Mouse (Mus musculus) CH12.LX (cell line): ENCODE data around the gene Hoxa7. TPM values are rescaled to one million over a fixed set of nuclear protein-coding genes. Genes with fewer than 3 reads are reported as not detected.
A peak's percentile ranks its signal among the peaks of the same experiment; 100 is the strongest.

Experiments
- DNase-seq: peaks from one replicate; pipeline ENCODE4 v3.0.0-alpha.2; 2013; ENCODE audit errors: extremely low read depth
- H3K27ac ChIP-seq: 2 replicates; pipeline ENCODE4 v1.5.1; 2012; ENCODE audit warnings: low read depth, mild to moderate bottlenecking, control low read depth, moderate library complexity; ENCODE audit not compliant: insufficient read depth
- H3K27me3 ChIP-seq: replicated peaks from 2 replicates; pipeline ENCODE3; 2012; ENCODE audit warnings: inconsistent platforms
- H3K36me3 ChIP-seq, 2 experiments: replicated peaks in 1 of 2; 2 replicates each; pipeline versions ENCODE3 to v1.6.1; 2012; ENCODE audit warnings: inconsistent platforms in 1 of 2, low read length in 1 of 2, mild to moderate bottlenecking in 1 of 2, mixed read lengths in 1 of 2, moderate library complexity in 1 of 2; ENCODE audit not compliant: control insufficient read depth in 1 of 2, insufficient read depth in 1 of 2
- H3K4me1 ChIP-seq, 2 experiments: 2 replicates each; pipeline ENCODE4 v1.6.1; 2012; ENCODE audit warnings: inconsistent platforms in 1 of 2, moderate library complexity in 1 of 2; ENCODE audit not compliant: insufficient read depth in 2 of 2, control insufficient read depth in 1 of 2
- H3K4me2 ChIP-seq: 2 replicates; pipeline ENCODE4 v1.6.1; 2012; ENCODE audit warnings: low read depth, mild to moderate bottlenecking, control low read depth; ENCODE audit not compliant: poor library complexity, insufficient read depth, severe bottlenecking
- H3K4me3 ChIP-seq, 3 experiments: fragments of 150-350 bp in 1 of 3; sonication (generic) in 1 of 3; replicated peaks in 1 of 3; 2 replicates each; pipeline versions ENCODE3 to v1.5.1; 2011 to 2012; ENCODE audit warnings: low read depth in 2 of 3, low read length in 2 of 3, mild to moderate bottlenecking in 2 of 3, moderate library complexity in 2 of 3, control low read depth in 1 of 3, improper control_type of control experiment in 1 of 3, inconsistent platforms in 1 of 3, mixed read lengths in 1 of 3; ENCODE audit not compliant: poor library complexity in 1 of 3
- H3K79me2 ChIP-seq: replicated peaks from 2 replicates; pipeline ENCODE4 v1.6.1; 2012; ENCODE audit warnings: mild to moderate bottlenecking, moderate library complexity; ENCODE audit not compliant: control insufficient read depth, poor library complexity, insufficient read depth, severe bottlenecking; ENCODE audit errors: extremely low read depth
- H3K9ac ChIP-seq: 2 replicates; pipeline ENCODE4 v1.6.1; 2012; ENCODE audit warnings: low read depth, mild to moderate bottlenecking, control low read depth, moderate library complexity; ENCODE audit not compliant: insufficient read depth
- H3K9me3 ChIP-seq: replicated peaks from 2 replicates; pipeline ENCODE3; 2012; ENCODE audit warnings: low read length, inconsistent platforms, mixed read lengths
- CHD1 ChIP-seq: IDR thresholded peaks from 2 replicates; pipeline ENCODE4 v1.6.1; 2012; ENCODE audit warnings: low read depth, low read length, improper control_type of control experiment, inconsistent platforms
- CTCF ChIP-seq, 2 experiments: IDR thresholded peaks in 1 of 2; conservative IDR thresholded peaks in 1 of 2; 2 replicates each; pipeline ENCODE4 v1.5.1; 2011 to 2012; ENCODE audit warnings: low read depth in 2 of 2, low read length in 2 of 2, improper control_type of control experiment in 1 of 2, inconsistent platforms in 1 of 2, mild to moderate bottlenecking in 1 of 2, moderate library complexity in 1 of 2
- E2F4 ChIP-seq: IDR thresholded peaks from 2 replicates; pipeline ENCODE4 v1.6.1; 2011; ENCODE audit warnings: low read depth, low read length, improper control_type of control experiment; ENCODE audit not compliant: insufficient replicate concordance
- EP300 ChIP-seq: IDR thresholded peaks from 2 replicates; pipeline ENCODE4 v1.6.1; 2011; ENCODE audit warnings: low read length, improper control_type of control experiment
- ETS1 ChIP-seq: conservative IDR thresholded peaks from 2 replicates; pipeline ENCODE4 v1.6.1; 2012; ENCODE audit warnings: low read depth, mild to moderate bottlenecking, inconsistent platforms, low read length, improper control_type of control experiment, moderate library complexity
- JUN ChIP-seq: IDR thresholded peaks from 2 replicates; pipeline ENCODE4 v1.6.1; 2011; ENCODE audit warnings: low read depth, mild to moderate bottlenecking, low read length, improper control_type of control experiment, moderate library complexity; ENCODE audit not compliant: insufficient read depth
- JUND ChIP-seq: conservative IDR thresholded peaks from 2 replicates; pipeline ENCODE4 v1.6.1; 2011; ENCODE audit warnings: low read depth, low read length, improper control_type of control experiment
- KAT2A ChIP-seq: IDR thresholded peaks from 2 replicates; pipeline ENCODE4 v1.6.1; 2012; ENCODE audit warnings: low read length, improper control_type of control experiment, inconsistent platforms; ENCODE audit not compliant: insufficient replicate concordance
- NRF1 ChIP-seq: IDR thresholded peaks from 2 replicates; pipeline ENCODE4 v1.6.1; 2014; ENCODE audit warnings: low read depth, mild to moderate bottlenecking, inconsistent platforms, low read length, improper control_type of control experiment, moderate library complexity
- POLR2A ChIP-seq: IDR thresholded peaks from 2 replicates; pipeline ENCODE4 v1.6.1; 2011; ENCODE audit warnings: low read depth, mild to moderate bottlenecking, improper control_type of control experiment, low read length
- POLR2AphosphoS2 ChIP-seq: IDR thresholded peaks from 2 replicates; pipeline ENCODE4 v1.6.1; 2011; ENCODE audit warnings: low read depth, low read length, improper control_type of control experiment
- RAD21 ChIP-seq: IDR thresholded peaks from 2 replicates; pipeline ENCODE4 v1.6.1; 2011; ENCODE audit warnings: low read depth, mild to moderate bottlenecking, low read length, improper control_type of control experiment, moderate library complexity
- RCOR1 ChIP-seq: conservative IDR thresholded peaks from 2 replicates; pipeline ENCODE4 v1.6.1; 2012; ENCODE audit warnings: low read depth, mild to moderate bottlenecking, inconsistent platforms, low read length, improper control_type of control experiment
- SIN3A ChIP-seq: IDR thresholded peaks from 2 replicates; pipeline ENCODE4 v1.6.1; 2012; ENCODE audit warnings: low read length, improper control_type of control experiment, inconsistent platforms
- SMC3 ChIP-seq: IDR thresholded peaks from 2 replicates; pipeline ENCODE4 v1.6.1; 2011; ENCODE audit warnings: low read depth, low read length, improper control_type of control experiment
- TBP ChIP-seq: conservative IDR thresholded peaks from 2 replicates; pipeline ENCODE4 v1.6.1; 2011; ENCODE audit warnings: low read depth, low read length, improper control_type of control experiment
- TCF12 ChIP-seq: IDR thresholded peaks from 2 replicates; pipeline ENCODE4 v1.6.1; 2014; ENCODE audit warnings: low read depth, mild to moderate bottlenecking, inconsistent platforms, low read length, improper control_type of control experiment
- UBTF ChIP-seq: IDR thresholded peaks from 2 replicates; pipeline ENCODE4 v1.6.1; 2012; ENCODE audit warnings: low read depth, mild to moderate bottlenecking, inconsistent platforms, low read length, improper control_type of control experiment, moderate library complexity
- USF1 ChIP-seq: IDR thresholded peaks from 2 replicates; pipeline ENCODE4 v1.6.1; 2014; ENCODE audit warnings: low read depth, mild to moderate bottlenecking, inconsistent platforms, low read length, improper control_type of control experiment
- USF2 ChIP-seq: conservative IDR thresholded peaks from 2 replicates; pipeline ENCODE4 v1.6.1; 2011; ENCODE audit warnings: low read depth, low read length, improper control_type of control experiment
- ZMIZ1 ChIP-seq: IDR thresholded peaks from 2 replicates; pipeline ENCODE4 v1.6.1; 2012; ENCODE audit warnings: low read depth, mild to moderate bottlenecking, inconsistent platforms, low read length, improper control_type of control experiment
- ZNF384 ChIP-seq: IDR thresholded peaks from 2 replicates; pipeline ENCODE4 v1.6.1; 2012; ENCODE audit warnings: low read depth, low read length, improper control_type of control experiment, inconsistent platforms
- dilution Hi-C: fragments of 300-500 bp; cut with MboI; formaldehyde crosslinking; loops from 2 replicates; pipeline ENCODE4 v1.14.3; 2020; ENCODE audit warnings: low sequenced_read_pairs; ENCODE audit not compliant: extremely low pct_unique_long_range_greater_than_20kb, extremely low pct_ligation_motif_present
- in situ Hi-C: fragments of 300-500 bp; cut with MboI; formaldehyde crosslinking; loops from 3 replicates; pipeline ENCODE4 v1.14.3; 2019; ENCODE audit warnings: low sequenced_read_pairs, low pct_ligation_motif_present, low pct_unique_long_range_greater_than_20kb, mixed read lengths
- polyA plus RNA-seq: library from polyadenylated mRNA; unstranded; fragments of >175 nt; gene quantifications from 2 replicates; pipeline ENCODE4 v1.2.1, GENCODE M21; 2012; ENCODE audit warnings: low read depth; ENCODE audit not compliant: insufficient read length
- total RNA-seq, 2 experiments: library from RNA; depleted of rRNA; stranded (reverse); fragments of 300-350 nt in 1 of 2; fragments of >200 nt in 1 of 2; gene quantifications; 2 replicates each; pipeline ENCODE4 v1.2.3; 2012 to 2014

Gene Hoxa7
- total and polyA plus RNA-seq, 3 experiments: 1.0 to 1.4 (median 1.1) TPM

- no peak for DNase-seq
- dilution Hi-C loops: no loop called here
- no peaks in the 10 kb centered on the region for H3K27me3 ChIP-seq
These were observed 1.1 kb upstream of the Hoxa7 start for GRCm38 (mm10) chr6:52222729-52223128.

GRCm38 (mm10) chr6:52221993-52222685 is 485 bp upstream of the Hoxa7 start:
- Histone ChIP-seq H3K4me1 (peaks cover 0 to 13% of the 10 kb centered on the region in 2 experiments; a peak in 2 of 4 replicates), H3K27ac (no peak overlapping the region), H3K79me2 (no peaks in the 10 kb centered on the region), H3K4me2 (peak overlapping the region; percentile 30), H3K9me3 (peaks cover 19% of the 10 kb centered on the region), H3K4me3 (peak overlapping the region; percentile 8 to 76 (median 41))
- no peak for DNase-seq
- in situ Hi-C loops: loop anchor here (10.0 to 25.0 kb wide), 3 partner anchors 210 to 1007 kb away; partner anchors contain the start of gene Skap2
- dilution Hi-C loops: no loop called here
- TF ChIP-seq CTCF (conservative IDR thresholded peaks at IDR 0.05 in 1 of 2, IDR thresholded peaks at IDR 0.05 in 1 of 2; ENCODE audit: low read depth in 2 of 2, low read length in 2 of 2) (no peak), UBTF (no peak), USF2 (no peak), ETS1 (no peak), POLR2AphosphoS2 (no peak), TCF12 (no peak), RAD21 (no peak), RCOR1 (no peak), USF1 (no peak), TBP (no peak), ZNF384 (no peak), E2F4 (no peak), SIN3A (no peak), JUND (no peak), EP300 (no peak), ZMIZ1 (no peak), SMC3 (no peak), CHD1 (no peak), JUN (no peak)
- TF ChIP-seq, all 38 proteins: peak for 0
- peaks cover 0 to 6% of the 10 kb centered on the region in 2 experiments for H3K36me3 ChIP-seq
- H3K9ac ChIP-seq: no peak overlapping the region
- no peaks in the 10 kb centered on the region for H3K27me3 ChIP-seq

More at GRCm38 (mm10) chr6:52222729-52223128, 1.1 kb upstream of the Hoxa7 start:
- no peak for TF ChIP-seq POLR2A
- TF ChIP-seq KAT2A: no peak
- TF ChIP-seq CHD1: no peak
- no peak for TF ChIP-seq NRF1
- Histone ChIP-seq H3K9me3 (peaks cover 14% of the 10 kb centered on the region), H3K36me3 (peaks cover 0 to 6% of the 10 kb centered on the region in 2 experiments), H3K27ac (no peak overlapping the region), H3K9ac (no peak overlapping the region), H3K4me2 (no peak overlapping the region), H3K4me3 (no peak overlapping the region), H3K79me2 (no peaks in the 10 kb centered on the region), H3K4me1 (peaks cover 0 to 13% of the 10 kb centered on the region in 2 experiments; a peak in 2 of 4 replicates)
- in situ Hi-C loops: loop anchor here (10.0 to 25.0 kb wide), 3 partner anchors 210 to 1008 kb away; partner anchors contain the start of gene Skap2
